Mouse (Mus musculus) E14TG2a.4 (cell line): Measurements from ENCODE around the gene Slc9a9.

Experiments
- CTCF ChIP-seq: conservative IDR thresholded peaks from 2 replicates; pipeline ENCODE4 v1.5.1; 2014; ENCODE audit warnings: low read length
- NANOG ChIP-seq: IDR thresholded peaks from 2 replicates; pipeline ENCODE4 v1.6.1; 2014; ENCODE audit warnings: borderline replicate concordance, low read length, mixed read lengths
- POU5F1 ChIP-seq: IDR thresholded peaks from 2 replicates; pipeline ENCODE4 v1.6.1; 2014; ENCODE audit warnings: low read length, borderline replicate concordance

DNA sequence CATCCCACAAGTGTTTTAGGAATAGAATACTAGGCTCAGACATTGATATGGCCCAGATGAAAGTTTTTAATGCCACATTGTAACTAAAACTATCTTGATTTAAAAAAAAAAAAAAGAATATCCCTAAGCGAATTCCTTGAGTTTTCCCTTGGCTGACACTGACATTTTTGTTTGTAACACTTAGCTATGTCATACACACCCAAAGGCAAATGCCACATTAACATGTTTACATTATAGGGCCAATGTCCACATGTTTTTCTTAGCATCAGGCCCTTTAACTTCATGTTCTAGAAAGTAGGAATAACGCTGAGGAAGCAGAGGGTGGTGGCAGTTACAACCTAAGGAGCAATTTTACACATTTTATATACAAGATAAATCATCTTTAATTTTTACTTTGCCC lies 458.1 kb downstream of the Slc9a9 start:
- TF ChIP-seq CTCF: no peak
- TF ChIP-seq NANOG: no peak
- no peak for TF ChIP-seq POU5F1
